Mouse (Mus musculus) monocyte, adult 2 months (primary cell): ENCODE data around the gene Syk.
A peak's percentile ranks its signal among the peaks of the same experiment; 100 is the strongest.

Source experiments
- DNase-seq, 2 experiments: peaks; one replicate each; pipeline ENCODE4 v3.0.0; 2022; ENCODE audit warnings: low spot score in 2 of 2, low read depth in 1 of 2

The Syk gene

DNA sequence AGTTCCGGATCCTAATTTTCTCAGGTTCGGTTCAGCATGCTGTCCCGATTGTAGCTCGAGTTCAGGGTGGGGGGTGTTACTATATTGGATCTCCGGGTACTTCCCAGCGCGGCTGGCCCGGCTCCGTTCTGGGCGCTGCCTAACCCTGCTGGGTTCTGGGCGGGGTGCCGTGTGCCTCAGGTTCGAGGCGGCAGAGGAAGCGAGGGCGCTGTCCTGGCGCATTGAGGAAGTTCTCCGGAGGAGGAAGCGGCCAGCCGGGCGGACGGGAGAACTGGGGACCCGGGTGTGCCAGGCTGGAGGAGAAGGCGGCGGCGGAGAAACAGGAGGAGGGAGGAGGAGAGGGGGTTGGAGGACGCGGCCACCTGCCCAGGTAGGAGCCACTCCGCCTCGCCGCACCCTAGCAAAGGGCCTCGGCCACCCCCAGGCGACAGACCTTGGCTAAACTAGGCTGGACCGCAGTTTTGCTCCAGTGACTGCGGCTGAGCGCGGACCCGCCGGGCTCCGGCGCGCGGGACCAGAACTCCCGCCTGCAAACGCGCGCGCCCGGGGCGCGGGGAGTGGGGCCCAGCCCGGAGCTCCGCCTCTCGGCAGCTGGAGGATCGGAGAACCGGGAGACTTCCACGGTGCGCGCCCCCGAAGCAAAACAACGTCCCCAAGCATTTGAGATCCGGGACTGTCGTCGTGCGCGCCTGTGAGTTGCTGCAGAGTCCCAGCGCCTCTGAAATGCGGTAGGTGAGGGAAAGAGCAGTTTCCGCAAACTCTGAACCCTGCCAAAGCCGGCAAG lies at the start of gene Syk:
TSS of gene Syk (plus strand) at position 296 of the 784 bp plus-strand sequence.
- peak; percentile 86 to 93 for DNase-seq

DNA sequence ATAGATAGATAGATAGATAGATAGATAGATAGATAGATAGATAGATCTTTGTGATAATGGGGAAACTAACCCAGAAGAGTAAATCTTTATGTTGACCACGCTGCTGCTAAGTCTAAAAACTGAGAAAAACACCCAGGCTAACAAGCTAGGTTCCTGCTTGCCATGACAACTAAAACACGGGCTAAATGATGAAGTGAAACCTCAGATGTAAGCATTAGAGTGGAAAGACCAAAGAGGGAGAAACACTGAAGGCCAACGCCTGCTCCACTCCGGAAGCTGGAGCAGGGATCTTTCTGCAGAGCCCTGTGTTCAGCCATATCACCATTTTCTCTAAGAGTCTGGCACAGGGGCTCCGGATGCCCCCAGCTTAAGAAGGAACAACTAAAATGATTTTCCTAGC lies 49.3 kb upstream of the Syk start:
- DNase-seq, result no peak

DNA sequence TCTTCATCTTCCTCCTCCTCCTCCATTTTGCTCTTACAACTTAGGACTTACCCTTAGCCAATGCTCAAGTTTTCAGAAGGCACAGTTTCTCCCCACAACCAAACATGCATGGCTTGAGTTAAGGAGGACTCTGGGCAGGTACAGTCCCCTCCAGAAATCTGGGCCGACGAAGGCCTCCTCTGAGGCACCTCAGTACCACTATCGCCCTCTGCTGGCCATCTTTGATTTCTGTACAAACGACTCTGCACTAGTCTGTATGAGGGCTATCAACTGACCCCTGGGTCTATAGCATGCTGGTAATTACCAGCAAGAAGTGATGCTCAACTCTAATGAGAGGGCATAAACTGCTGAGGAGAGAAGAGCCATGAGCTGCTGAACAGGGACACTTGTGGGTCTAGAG lies 47.4 kb upstream of the Syk start:
- no peak for DNase-seq

DNA sequence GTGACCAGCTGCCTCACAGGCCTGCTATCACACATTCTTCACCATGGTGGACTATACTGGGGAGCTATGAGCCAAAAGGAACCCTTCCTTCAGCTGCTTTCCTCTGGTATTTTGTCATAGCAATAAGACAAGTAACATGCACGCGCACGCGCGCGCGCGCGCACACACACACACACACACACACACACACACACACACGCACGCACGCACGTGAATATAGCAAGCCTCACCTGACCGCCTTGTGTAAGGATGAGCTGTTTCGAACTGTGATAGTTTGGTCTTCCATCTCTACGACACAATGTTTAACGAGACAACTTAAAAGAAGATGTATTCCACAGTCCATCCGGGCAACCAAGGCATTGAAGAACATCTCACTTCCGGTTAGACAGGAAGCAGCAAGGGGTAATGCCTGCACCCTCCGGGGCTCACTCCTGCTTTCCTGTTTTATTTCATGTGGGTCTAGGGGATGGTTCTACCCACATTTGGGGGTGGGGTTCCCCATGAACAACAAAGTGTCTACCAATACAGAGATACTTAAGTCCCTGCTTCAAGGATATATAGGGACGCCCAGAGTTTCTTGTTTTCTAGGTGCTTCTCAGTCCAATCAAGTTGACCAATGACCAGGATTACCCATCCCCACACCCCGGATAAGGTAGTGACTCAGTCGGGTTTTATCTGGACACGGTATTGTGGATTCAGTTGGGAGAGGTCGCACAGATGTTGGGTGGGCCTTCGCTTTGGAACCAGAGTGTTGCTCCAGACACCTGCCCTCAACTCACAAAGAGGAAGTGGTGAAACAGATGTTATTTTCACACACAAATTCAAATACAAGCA lies 45.0 kb upstream of the Syk start:
- DNase-seq, result no peak

DNA sequence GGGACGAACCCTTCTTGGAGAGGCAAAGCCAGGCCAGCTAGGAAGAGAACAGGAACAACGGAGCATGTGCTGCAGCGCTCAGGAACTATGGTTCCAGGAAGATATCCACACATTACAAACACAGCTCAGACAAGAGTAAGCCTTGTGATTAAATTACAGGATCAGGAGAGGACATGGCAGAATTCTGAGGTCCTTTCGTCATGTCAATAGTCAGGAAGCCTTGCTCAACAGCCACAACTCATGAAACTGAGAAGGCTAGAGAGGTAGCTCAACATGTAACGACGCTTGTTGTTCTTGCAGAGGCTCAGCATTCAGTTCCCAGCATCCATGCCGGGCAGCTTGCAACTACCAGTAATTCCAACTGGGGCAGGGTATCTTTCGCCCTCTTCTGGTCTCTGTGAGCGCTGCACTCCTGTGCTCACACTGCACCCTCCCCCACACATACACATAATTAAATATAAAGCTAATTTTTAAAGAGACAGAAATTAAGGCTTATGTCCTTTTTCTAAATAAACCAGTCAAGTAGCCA lies 44.3 kb upstream of the Syk start:
- no peak for DNase-seq

DNA sequence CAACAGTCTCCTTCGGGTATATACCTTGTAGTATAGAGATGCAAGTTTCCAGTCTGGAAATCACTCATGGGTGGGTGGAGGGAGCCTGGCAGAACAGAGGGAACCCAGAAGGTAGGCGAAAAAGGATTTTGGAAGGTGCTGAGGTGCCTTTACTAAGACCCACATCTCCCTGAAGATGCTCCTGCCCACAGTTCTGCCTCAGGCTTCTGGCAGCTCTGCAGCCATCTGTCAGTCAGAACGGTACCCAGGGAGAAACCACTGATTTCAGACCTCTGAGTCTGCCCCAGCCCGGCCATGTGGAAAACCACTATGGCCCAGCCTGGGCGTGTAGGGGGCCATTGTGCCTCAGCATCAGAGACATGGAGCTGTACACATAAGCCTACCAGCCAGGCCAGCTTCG lies 43.5 kb upstream of the Syk start:
- DNase-seq, result no peak

DNA sequence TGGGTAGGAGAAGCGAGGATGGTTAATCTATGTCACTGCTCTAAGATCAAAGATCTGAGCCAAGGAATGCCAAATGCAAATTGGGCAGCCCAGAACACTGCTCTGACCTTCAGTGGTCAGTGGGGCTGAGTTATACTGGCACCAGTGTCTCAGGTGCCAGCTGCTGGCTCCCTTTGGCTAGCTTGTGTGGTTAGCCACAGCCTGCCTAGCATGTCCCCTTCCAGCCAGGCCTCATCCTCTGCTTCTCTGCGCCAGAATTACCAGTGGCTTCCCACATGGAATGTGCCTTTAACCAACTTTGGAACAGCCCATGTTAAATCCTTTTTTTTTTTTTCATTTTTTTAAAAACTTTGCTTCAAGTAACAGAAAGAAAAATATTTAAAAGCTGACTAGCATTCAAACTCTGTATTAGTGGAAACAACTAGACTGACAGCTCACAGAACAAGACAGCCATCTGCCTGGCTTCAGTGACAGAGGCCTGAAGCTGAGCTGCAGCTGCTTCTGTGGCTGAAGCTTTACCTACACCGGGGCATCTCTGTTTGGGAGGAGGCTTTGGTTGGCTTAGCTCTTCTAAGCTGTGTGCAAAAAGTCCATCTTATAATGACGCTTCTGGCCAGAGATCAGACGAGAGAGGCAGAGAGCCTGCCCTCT lies 41.5 kb upstream of the Syk start:
- no peak for DNase-seq

DNA sequence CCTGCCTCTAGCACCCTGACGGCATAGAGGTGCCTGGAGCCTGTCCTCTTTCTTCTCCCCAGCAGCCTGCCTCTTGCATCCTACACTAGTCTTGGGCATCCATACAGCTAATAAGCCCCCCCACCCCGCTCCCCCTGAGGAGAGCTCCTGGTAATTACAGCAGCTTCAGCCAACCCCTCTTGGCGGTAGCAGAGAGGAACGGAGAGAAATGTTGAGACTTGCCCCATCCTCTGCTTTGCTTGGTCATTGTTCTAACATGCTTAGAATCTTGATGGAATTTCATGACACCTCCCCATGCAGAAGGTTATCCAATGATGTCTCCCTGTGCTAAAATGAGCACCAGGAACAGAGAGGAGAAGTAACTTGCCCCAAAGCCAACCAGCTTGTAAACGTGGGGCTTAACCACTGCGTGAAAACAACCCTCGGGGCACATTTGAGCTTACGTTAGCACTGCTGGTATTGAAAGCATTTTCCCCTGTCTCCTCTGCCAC lies 40.9 kb upstream of the Syk start:
- DNase-seq, result no peak

DNA sequence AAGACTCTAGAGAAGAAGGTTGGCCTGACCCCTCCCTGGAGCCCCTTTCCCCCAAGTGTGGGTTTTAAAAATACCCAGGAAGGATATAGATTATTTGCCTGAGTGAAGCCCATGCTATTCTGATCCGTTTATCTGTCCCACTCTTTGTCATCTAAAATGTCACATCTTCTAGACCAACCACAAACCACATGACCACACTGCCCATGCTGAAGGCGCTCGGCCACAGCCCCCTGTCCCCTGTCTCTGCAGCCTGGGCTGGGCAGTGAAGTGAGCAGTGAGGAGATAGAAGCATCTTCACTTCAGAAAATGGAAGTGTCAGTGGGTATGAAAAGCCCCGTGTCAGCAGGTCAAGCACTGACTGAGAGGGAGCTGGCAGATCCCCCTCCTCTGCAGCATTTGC lies 40.3 kb upstream of the Syk start:
- no peak for DNase-seq

DNA sequence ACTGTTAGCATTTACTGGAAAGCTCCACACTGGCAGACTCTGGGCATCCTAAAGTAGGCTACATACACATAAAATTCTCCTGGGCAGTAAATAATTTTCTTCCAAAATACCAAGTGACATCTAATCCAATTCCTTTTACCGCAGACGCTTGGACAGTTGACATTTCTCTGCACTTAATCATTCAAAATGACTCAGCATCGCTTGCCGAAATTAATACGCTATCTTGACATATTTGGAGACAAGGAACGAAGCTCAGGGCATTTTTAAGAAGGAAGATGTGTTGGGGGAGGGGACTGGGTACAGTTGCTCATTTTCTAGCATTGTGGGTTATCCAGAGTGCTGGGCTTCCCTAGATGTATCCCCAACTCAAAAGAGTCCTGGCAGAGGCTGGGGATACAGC lies 36.7 kb upstream of the Syk start:
- DNase-seq, result no peak

DNA sequence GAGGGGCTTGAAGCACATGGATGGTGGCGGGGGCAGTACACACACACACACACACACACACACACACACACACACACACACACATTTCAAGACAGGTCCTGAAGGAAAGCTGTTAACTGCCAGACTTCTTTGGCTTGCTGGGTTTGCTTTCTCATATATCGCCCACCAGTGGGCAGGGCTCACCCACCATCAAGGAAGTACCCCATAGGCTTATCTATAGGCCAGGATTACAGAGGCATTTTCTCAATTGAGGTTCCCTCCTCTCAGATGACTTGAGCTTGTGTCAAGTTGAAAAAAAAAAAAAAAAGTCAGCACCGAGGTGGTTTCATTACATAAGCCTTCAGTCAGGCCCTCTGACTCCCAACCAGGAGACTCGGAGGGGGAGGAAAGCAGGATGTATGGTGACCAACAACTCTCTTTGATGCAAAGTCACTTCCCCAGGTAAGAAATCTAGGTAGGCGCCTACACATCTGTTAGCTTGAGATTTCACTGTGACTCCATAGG lies 32.2 kb upstream of the Syk start:
- no peak for DNase-seq

DNA sequence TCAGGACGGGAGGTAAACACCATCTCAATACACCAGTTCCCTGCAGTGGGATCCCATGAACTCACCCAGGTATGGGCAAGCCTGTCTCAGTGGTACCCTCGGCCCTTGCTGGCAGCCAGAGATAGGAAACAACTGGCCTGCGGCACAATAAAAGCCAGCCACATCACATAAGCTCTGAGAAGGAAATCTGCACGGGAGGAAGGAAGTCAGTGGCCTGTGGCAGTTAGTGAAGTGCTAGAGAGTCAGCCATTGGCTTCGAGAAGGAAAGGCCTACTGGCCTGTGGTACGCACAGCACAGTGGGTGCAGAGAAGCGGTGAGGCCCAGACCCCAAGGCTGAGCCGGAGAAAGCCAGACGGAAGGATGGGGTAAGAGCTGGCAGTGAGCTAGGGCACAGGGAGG lies 31.7 kb upstream of the Syk start:
- no peak for DNase-seq

DNA sequence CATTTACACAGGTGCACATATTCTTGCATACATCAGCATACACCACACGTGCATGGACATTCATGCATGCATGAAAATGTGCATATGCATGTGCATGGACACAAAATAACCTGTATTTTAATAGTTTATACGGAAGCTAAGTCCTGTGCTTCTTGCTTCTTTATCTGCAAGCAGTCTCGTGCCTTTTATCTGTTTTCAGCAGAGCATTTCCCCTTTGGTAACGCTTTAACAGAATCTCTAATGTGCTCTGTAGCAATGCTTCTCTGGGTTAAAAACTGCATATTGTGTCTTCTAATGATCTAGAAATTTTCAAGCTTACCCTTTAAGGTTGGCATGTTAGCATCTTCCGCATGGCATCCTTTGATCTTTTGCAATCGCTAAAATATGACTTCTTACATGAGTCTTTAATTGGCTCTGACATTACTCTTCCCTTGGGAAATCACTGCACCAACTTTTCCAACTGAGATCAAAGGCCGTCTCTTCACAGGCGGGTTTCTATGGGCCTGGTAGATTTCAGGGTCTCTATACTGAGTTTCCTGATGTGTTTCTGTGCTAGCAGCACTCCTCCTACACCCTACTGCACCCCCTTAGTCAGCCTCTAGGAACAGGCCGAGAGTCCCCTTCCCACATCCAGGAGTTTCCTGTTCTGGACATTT lies 30.0 kb upstream of the Syk start:
- no peak for DNase-seq

DNA sequence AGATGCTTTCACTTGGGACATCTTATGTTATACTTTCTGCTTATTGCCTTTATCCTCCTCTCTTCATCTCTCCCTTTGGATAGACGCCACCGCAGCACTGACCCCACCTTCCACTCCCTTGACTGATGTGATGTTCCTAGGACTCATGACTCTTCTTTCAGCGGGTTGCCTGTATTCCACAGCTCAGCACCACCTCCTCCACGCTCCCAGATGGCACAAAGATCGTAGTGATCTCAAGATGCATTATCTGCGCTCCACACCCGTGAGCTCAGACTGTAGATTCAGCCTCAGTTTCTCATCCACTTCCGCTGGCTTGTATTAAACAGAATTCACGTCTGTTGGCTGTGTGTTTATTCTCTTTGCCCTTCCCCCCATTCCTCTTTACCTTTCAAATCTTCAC lies 28.3 kb upstream of the Syk start:
- no peak for DNase-seq

DNA sequence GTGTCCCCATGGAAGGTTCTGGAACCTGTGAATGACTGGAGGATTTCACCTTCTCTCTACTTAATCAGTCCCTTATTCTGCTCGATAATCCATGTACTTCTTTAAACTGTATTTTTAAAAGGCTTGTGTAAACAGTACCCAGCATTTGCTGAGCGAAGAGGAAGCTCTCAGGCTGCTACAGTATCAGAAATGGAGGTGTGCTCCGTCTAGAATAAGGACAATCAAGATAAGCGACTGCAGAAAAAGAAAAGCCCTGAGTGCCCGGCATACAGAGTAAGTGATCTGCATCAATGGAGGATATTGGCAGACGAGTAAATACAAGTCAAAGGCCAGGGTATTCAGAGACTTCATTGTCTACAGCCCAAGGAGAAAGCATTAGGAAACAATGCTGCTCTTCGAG lies 25.6 kb upstream of the Syk start:
- DNase-seq, result no peak

DNA sequence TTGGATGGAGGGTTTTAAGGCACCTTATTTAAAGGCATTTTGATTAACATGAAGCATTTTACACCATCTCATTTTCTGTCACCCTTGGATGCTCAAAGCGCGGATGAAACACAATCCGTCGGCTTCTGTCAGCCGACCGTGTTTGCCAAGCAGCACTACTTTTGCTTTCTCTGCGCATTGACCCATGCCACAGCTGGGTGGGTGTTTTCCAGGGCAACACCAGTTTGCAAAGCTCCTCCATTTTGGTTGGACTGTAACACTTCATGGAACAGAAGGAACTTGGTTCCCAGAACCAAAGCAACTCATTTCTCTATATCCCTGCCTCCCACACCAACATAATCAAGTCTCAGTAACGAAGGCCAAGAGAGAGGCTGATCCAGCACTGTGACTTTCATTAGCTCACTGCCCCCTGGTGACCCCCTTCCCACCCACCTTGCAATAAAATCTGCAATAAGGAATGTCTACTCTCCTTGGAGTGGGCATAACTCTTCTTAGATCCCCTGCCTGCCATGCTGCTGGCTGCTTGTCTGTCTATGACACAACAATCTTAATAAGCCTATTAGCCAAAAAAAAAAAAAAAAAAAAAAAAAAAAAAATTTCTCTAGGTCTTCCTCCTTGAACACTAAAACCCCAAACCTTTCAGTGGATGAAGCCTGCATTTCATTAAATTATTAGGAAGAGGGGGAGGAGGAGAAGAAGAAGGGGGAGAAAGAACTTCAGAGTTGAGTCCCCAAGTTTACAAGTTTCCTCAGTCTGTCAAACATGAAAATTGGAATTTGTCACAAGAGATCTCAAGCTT lies 21.4 kb upstream of the Syk start:
- DNase-seq, result no peak

DNA sequence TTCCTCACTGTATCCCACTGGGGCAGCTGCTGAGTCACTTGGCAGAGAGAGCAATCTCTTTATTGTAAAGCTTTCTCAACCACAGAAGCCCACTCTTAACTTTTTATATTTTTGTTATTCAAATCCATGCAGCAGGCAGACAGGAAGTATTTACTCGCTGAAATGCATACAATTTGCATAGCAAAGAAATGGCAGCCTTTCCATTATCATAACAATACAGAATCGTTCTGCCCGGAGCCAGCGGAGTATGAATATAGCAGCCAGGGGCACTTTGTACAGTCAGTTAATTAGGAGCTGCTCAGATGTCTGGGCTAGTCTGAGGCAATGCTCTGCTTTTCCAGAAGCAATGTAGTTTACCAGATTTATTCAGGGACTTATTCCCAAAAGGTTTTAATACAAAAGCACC lies 20.8 kb upstream of the Syk start:
- DNase-seq, result no peak

DNA sequence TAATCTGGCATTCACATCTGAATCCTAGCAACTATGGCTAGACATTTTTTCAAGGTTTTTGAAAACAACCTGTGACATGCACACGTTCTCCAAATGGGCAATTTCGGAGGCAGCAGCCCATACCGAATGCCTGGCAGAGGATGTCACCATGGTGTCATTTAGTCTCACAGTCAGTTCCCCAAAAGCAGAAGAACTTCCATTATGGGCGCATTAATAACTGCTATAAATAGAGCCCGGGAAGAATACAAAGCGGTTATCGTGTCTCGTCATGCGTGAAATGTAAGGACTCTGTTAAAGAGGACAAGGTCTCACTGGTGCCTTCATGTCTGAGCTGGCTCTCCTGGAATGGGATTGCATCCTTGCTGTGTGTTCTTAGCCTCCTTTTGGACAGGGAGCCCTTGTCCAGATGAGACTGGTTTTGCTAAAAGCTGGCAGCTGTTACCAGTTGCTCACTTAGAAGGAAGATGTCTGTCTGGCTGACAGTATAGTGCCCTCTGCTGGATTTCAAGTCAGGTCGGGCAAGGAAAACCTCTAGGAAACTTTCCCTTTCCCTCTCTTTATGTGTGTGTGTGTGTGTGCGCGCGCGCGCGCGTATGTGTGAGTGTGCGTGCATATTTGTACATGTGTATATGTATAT lies 17.8 kb upstream of the Syk start:
- DNase-seq, result no peak

DNA sequence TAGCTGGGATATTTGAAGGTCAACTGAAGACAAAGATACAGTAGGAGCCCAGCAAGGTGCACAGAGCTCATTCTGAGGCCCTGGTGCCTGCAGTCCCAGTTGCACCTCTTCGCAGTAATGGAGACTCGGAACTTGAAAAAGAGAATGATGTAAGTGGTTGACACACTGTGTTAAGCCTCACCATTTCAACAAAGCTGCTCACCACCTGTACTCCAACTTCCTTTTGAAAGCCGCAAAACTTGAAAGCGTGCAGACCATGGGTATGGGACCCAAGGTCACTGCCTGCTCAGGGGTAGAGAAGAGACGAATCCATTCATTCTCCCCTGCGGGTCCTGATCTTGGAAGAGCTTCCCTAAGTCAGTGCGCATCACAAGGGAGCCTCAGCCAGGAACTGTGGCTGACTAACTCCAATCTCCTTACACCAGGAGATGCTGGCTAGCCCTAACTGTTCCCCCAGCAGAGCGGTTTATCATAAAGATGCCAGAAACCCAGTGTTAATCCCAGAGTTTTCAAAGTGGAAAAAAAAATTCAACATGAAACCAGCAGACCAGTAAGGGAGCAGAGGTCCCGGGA lies 16.7 kb upstream of the Syk start:
- DNase-seq, result no peak
